Mouse (Mus musculus): Measurements from ENCODE around the gene Ntsr2. TPM values are rescaled to one million over a fixed set of nuclear protein-coding genes. Genes with fewer than 3 reads are reported as not detected.

Gene Ntsr2
- polyA plus RNA-seq (2015; fragmentation: Nextera tagmentation; extraction: Ambion mirVana): not detected in 2 replicates

GRCm38 (mm10) chr12:16653332-16654093, at the start of gene Ntsr2:
Ntsr2 (plus strand) TSS chr12:16653382.

GRCm38 (mm10) chr12:16610936-16611335, 42.2 kb upstream of the Ntsr2 start, which contains the start of gene Lpin1:
Lpin1 (minus strand) TSS chr12:16610966.

Other genes with a start within 250 kb of the Ntsr2 start
- 2.3 and 2.4 TPM in 2 replicates for gene Lpin1, start 42.4 kb upstream of the Ntsr2 start, polyA plus RNA-seq (2015; fragmentation: Nextera tagmentation; extraction: Ambion mirVana)
- gene Greb1, start 147.5 kb downstream of the Ntsr2 start, polyA plus RNA-seq (2015; fragmentation: Nextera tagmentation; extraction: Ambion mirVana): 0.08 and 0.11 TPM in 2 replicates
- 15.7 and 17.7 TPM in 2 replicates for gene E2f6, start 157.6 kb downstream of the Ntsr2 start, polyA plus RNA-seq (2015; fragmentation: Nextera tagmentation; extraction: Ambion mirVana)
- gene Rock2, start 241.5 kb downstream of the Ntsr2 start, polyA plus RNA-seq (2015; fragmentation: Nextera tagmentation; extraction: Ambion mirVana): 31.4 and 45.2 TPM in 2 replicates